Mouse (Mus musculus) frontal cortex, postnatal 14 days (tissue): Measurements from ENCODE around the gene D1Pas1.

ENCODE experiments used
- DNase-seq, 2 experiments: peaks; one replicate each; pipeline ENCODE4 v3.0.0; 2022; ENCODE audit warnings: low spot score in 2 of 2

D1Pas1 gene

DNA sequence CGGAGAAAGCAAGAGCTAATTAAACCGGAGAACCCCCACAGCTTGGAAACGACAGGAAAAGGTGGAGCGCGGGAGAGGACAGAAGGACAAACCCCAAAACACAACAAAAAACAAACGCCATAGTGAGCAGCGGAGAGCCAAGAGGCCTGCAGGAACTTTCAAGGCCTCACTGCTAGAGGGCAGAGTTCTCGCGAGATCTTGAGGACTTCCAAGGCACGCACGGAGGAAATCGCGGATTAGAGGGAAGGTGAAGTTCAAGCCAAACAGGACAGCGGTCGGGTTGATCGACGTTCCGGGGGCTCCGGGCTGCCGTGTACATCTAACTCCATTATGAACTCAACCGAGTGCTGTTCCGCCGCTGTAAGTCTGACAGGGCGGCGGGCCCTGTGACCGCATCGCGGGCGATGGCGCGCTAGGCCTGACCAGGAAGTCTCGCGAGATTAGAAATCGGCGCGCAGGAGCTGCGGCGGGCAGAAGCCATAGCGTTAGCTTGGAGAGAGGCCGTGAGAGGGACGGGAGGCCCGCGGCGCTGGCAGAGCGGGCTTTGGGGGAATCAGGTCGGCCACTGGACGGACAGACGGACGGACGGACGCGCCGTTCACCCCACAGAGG, at the start of gene D1Pas1:
Gene D1Pas1 (plus strand): TSS at position 216 of the 612 bp plus-strand sequence.
- no peak for DNase-seq

DNA sequence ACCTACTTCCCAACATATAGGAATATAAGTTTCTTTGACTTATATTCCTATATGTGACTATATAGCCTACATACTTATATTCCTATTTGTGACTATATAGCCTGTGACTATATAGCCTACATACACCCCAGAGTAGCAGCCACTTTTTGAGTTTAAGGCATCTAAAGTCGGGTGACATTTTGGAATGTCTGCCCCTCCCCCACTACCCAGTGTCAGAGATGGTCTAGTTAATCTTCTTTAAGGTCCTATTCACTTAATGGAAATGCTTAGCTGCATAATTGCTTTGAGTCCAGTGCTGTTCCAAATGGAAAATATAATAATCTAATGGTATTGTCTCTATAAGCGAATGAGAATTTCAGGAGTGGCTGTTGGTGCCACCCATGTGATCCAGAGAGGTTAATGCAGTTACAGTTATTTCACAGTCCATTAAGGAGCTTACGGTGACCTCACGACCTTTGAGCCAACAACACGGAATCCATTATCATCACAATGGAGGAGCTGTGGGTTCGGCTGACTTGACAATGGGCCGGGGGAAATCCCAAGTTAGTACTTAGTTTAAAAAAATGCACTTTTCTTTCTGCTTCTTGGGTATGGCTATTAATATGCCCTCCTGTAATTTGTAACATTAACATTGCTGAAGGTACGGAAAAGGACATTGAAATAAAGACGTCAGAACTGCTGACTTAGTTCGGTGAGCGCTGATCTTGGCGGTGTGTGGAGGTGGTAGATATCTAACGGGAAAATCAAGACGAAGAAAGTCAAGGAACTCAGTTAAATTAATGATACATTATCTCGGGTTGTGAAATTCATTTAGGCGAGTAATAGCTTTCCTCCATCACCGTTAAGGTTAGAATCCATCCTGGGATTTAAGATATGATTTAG, 44.5 kb upstream of the D1Pas1 start:
- DNase-seq = no peak

DNA sequence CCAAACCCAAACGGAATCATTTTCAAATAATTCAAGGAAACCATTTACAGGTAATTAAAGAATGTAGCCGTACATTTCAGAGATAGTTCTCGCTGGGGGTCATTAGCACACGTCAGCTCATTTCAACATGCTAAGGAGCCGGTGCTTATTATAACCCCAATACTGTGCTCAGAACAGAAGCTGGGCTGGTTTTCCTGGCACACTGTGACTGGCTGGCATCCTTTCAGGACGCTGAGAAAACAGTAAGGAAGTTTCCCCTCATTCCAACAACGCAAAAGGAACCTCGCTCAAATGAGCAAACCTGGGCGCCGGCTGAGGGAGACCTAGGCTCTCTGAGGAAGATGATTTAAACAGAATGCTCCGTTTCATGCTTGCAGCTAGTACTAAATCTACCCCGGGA, 43.2 kb upstream of the D1Pas1 start:
- DNase-seq = no peak

DNA sequence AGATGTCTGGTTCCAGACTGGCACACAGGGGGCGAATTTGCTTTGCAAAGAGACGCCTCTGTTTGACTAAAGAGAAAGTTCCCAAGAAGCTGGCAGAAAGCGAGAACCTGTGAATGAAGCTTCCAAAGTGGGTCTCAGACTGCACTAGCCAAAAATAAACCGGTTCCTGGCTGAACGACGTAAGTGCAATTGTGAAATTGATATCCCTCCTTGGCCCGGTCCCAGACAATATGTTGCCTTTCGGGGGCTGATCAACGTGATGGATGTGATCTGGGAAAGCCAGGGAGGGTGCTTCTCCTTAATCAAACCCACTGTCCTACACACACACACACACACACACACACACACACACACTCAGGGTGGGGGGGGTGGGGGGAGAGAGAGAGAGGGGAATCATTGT, 41.8 kb upstream of the D1Pas1 start:
- no peak for DNase-seq

DNA sequence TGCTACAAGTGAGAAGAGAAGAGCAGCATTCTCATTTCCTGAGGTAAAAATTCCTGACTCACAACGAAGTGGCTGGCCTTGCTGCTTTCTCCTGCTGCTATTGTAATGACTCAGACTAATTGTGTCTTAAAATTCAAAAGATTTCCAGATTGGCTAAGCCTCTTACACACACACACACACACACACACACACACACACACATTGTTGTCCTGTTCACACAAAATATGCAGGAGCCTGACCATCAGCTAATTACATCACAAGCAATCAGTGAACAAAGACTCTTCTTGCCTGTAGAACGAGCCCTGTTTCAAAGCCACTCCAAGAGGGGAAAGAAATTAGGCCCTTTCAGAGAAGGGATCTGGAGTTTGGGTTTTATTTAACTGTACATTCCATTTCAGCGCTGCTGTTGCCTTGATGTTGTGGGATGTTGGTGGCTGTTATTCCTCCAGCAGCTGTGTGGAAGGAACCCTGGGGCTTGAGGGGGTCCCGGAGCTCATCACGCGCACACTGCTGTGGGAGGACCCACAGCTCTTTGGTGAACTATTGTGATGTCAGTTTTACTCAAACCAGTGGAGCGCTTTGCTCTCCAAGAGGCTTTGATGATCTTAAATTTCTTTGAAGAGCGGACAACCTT, 40.8 kb upstream of the D1Pas1 start:
- no peak for DNase-seq

DNA sequence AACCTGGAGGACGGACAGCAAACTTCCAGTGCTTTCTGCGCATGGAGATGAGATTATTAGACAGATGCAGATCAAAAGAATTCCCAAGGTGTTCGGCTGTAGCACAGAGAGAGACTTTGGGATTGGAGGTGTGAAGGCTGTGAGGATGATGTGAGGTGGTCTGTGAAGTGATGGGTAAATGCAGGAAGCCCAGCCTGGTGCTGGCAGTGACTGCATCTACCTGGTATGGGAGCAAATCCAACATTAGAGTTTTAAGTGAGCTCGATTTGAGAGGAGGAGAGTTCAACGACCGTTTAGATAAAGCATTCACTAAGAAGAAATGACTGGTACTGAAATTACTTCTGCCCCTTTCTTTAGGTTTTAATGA, 40.3 kb upstream of the D1Pas1 start:
- DNase-seq = no peak

DNA sequence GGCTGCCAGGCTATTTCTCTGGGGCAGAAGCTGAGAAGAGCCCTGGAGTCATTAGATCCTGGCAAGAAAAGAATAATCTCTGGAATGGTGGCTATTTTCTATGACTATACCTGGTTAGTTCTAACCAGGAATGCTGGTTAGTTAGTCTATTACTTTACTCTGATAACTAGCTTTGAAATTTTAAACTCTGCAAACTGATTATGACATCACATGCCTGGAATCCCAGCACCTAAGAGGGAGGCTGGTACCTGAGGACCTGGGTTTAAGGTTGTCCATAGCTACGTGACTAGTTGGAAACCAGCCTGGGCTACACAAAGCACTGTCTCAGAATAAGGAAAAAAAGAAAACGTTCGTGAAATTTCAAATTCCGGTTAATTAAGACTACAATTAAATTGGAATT, 39.7 kb upstream of the D1Pas1 start:
- no peak for DNase-seq

DNA sequence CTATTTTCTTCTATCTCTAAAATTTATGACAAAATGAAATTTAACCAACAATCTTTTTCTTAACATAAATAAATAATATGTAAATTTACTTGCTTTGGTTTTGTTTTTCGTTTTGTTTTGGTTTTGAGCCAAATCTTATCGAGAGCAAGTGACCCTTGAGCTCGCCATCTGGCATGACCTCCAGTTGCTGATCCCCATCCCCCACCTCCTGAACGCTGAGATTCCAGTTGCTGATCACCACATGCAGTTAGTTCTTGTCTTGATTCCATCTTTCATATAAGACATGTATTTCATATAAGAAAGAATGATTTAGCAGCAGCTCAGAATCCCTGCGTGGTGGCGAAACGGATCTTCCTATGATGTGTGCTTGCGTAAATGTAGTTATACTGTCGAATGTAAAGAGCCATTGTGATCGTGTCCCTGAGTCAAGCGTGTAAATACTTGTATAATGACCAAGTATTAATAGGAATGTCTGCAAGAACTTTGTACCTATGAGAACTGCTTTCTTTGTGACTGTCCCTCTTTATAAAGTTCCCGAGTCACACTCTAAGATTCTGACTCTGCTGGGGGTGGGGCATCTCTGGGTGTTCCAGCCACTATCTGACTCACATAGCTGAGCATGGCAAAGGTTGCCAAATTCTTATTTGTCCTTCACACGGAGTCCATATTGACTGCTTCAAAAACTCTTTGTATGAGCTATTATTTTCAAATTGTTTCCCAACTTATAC, 36.9 kb upstream of the D1Pas1 start:
- DNase-seq = no peak

DNA sequence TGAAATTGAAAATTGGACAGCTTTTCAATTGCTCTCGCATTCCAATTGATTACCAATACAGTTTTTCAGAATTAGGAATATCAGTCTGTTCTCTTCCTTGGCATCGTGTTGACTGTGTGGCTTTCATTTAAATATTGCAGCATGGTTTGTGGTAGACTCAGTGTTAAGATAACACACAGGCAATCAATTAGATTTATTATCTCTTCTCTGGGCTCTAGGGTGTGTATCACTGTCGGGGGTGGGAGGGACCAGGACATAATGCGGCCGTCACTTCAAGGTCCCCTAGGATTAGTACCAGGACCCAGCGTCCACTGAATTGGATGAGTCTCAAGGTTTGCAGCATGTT, 36.4 kb upstream of the D1Pas1 start:
- no peak for DNase-seq

DNA sequence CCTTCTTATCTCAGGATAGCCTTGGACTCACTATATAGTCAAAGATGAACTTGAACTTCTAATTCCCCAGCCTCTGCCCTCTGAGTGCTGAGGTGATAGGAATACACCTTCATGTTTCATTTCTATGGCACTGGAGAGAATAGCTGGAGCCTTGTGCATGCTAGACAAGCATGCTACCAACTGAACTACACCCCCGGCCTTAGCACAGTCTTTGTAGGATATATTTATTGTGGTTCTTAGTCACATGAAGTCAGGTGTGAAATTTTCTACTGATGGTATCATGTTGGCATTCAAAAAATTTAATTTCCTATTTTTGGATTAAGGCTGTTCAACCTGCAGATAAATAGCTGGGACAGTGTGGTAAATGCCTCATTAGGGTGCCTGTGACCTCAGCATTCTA, 33.0 kb upstream of the D1Pas1 start:
- no peak for DNase-seq

DNA sequence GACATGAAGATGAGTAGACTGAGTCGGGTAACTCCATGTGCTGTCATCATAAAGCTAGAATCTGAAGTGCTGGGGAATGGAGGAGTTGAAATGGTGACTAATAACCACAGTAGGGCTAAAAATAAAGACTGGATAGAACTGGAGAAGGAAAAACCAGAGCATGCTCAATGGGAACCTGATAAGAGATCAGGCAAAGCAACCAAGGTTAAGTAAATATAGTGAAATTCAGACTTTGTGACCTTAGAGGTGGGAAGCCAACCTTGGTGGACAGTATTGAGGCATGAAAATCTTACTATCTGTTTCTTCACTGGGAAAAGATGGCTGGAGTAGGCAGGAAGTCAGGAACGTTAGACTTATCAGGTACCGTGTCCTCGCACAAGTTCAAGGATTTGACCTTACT, 14.8 kb upstream of the D1Pas1 start:
- no peak for DNase-seq

DNA sequence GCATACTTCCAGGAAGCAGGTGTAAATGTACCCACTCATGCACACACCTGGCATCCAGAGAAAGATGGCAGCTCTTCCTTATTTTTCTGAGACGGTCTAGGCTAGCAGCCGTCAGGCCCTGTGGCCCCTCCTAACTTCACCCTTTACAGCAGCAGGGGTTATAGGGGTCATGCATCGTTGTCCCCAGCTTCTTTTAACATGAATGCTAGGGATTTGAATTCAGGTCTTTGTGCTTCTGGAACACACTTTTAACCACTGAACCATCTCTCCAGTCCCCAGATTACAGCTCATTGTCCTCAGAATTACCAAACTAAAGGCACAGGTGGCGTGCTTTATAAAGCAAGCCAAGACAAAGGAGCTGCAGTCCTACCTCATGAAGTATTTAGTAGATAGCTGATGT, 12.6 kb upstream of the D1Pas1 start:
- no peak for DNase-seq

DNA sequence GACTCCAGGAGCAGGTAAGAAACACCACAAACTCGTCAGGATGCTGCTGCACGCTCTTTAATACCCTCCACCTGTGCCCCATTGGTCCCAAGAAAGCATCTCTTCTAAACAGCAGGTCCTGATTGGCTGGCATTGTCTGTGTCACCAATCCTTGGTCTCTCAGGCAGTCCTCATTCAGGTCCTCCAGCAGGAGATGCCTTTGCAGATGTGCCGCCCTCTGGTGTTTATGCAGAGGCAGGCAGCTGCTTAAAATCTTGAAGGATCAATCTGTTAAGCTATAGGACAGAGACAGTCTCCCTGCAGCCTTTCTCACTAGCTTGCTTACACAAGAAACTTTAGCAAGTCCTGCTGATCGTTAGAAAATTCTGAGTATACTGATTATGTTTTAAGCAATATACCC, 7.8 kb upstream of the D1Pas1 start:
- no peak for DNase-seq

DNA sequence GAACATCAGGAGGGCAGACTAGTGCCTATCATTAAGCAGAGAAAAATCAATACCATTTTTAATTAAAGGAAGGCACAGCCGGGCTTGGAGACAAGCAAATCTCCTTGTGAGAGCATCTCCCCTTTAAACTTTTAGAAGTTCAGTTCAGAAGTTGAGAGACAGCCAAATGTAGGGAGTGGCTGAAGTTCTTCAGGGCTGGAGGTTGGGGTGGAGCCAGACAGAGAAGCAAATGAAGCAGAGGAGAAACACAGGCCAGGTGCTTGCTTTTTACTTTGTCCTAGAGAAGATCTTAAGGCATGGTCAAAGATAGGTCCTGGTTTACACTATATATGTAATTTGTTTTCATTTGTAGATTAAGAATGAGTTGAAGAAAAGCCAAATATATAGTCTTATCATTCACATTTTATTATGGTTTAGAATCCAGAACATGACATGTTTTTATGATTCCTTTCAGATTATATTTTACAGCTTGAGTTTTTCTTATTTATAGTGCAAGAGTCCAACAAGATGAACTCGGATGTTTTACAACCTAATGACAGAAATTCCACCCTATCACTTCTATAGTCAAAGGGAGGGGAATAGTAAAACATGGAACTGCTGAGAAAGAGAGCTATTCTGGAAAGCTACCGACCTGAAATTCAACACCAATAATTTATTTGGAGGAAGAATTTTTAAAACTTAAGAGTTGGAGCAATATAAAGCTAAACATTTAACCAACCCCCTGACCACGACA, 2.9 kb upstream of the D1Pas1 start:
- DNase-seq = no peak

DNA sequence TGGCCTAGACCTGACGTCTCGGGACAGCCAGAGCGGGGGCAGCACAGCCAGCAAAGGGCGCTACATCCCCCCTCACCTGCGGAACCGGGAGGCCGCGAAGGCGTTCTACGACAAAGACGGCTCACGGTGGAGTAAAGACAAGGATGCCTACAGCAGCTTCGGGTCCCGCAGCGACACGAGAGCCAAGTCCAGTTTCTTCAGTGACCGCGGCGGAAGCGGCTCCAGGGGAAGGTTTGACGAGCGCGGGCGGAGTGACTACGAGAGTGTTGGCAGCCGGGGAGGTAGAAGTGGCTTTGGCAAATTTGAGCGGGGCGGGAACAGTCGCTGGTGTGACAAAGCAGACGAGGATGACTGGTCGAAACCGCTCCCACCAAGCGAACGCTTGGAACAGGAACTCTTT, 710 bp downstream of the D1Pas1 start:
- no peak for DNase-seq

DNA sequence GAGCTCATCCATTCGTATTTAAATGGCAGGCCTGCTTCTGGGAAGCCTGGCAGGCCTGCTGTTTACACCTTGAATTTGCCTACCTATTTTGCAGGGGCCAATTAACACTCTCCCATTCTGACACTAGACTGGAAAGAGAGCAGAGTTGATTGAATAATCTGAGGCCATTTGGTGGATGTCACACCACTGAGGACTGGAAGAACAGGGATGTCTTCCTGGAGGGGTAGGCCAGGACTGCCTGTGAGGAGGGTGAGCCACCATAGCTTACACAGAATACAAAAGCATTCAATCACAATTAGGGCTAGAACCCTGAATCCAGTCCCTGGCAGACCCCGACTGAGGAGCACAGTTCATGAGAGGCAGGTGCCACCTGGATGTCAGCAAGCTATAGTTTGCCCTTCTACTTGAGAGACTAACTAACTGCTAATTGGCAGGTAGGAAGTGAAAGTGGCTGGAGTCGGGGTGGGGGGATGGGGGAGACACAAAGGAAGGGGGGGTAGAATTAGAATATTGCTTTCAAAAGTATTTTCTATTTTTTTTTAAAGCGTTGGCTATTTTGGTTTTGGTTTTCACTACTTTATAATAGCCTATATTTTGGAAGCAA, 9.8 kb downstream of the D1Pas1 start:
- DNase-seq = no peak

DNA sequence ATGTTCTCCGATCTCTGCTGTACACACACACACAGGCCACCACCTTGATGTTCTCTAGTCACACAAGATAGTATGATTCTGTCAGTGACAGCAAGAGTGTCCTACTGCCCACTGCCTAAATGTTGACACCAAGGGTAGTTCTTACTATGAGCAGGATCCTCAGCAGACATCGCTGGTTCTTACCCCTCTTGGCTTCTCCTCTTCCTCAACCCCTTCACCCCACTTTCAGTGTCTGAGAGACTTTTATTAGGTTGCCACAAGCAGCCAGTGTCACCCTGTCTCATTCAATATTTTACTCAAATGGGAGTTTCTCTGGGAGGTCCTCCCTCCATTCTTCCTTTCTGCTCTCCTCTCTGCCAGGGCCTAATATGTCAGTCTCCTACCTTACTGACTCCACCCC, 10.6 kb downstream of the D1Pas1 start:
- no peak for DNase-seq

DNA sequence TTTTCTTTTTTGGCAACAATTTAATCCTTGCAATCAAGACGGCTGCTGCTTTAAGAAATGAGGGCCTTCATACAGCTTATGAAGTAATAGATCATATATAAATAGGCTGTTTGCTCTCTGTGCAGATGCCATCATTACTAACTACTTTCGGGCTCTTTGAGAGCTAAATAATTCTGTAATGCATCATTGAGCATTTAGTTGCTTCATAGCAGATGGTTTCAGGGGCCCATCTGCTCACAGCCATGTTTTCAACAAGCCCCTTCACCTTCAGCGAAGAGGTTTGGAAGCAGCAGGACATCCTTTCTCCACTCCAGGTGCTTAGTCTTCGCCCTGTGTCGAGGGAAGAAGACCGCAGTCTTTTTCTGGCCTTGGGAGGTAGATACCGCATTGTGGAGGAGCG, 12.2 kb downstream of the D1Pas1 start:
- DNase-seq = no peak

DNA sequence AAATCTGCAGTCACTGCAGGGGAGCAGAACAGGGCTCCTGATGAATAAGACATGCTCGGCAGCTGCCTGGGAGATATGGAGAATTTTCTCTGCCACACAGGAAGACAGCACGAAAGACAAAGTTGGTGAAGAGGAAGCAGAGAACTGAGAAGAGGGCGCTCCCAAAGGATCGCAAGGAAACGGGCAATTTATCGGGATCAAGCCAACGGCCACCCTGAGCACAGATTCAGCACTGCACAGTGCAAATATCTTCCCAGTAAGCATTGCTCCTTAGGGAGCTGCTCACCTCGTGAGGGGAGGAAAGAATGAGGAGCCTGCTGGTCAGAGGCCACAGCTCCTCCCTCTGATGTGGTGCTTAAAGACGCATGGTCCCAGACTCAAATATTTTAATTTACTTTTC, 13.3 kb downstream of the D1Pas1 start:
- no peak for DNase-seq

DNA sequence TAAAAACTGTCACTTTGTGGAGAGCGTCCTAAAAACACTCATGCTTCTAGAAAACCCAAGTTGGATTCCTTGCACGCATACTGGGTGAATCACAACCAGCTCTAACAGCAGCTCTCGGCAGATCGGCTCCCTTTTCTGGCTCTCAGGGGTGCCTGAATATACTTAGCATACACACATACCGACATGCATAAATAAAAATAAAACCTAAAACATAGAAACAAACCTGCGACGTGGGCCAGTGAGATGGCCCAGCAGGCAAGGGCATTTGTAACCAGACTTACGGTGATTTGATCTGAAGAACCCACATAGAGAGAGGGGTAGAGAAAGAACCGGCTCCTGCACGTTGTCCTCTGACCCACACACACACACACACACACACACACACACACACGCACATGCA, 17.9 kb downstream of the D1Pas1 start:
- no peak for DNase-seq

DNA sequence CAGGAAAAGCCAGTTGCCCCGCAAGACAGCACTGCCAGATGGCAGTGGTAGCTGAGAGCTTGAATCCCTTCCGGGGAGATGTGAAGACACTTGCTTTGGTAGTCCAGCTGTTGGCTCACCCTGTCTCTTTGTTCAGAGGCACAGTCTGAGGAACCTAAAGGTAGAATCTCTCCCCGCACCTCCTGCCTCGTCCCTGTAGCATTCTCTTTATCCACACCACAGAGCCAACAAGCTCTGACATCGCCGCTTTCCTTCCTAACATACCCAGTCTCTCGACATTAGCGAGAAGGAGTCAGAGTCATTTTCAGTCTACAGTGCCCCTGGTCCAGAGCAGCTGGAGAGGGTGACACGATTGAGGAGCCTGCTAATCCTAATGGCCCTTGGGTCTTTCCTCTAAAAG, 18.9 kb downstream of the D1Pas1 start:
- DNase-seq = no peak

DNA sequence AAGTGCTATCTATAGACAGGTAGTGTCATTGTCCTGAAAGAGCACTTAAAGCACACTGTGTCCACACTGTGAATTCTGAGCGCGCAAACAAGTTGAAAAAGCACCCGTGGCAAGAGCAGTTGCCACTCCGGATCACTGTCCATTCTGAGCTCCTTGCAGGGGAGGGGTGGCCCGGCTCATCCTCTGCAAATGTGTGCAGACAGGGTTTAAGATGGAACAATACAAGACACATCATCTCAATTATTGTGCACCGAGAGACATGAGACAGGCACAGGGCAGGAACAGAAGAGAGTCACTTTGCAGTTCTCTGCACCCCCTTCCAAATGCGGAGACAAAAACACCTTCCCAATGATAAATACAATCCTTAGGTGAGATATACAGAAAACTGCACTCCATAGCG, 19.3 kb downstream of the D1Pas1 start:
- DNase-seq = no peak
